Mouse (Mus musculus) spleen, adult 2 months (tissue): ENCODE data around the gene Mobp.

Experiments used
- CTCF ChIP-seq: fragments of 200-500 bp; IDR thresholded peaks from 2 replicates; pipeline ENCODE4 v1.5.1; 2011; ENCODE audit warnings: mild to moderate bottlenecking, inconsistent platforms; ENCODE audit not compliant: insufficient read depth, insufficient read length, insufficient replicate concordance; ENCODE audit errors: extremely low read depth
- POLR2A ChIP-seq: fragments of 200-500 bp; IDR thresholded peaks from 2 replicates; pipeline ENCODE4 v1.6.1; 2011; ENCODE audit warnings: low read depth, low read length, inconsistent platforms

- TF ChIP-seq POLR2A: no peak
- no peak for TF ChIP-seq CTCF
Observed at GRCm38 (mm10) chr9:120178813-120179212, 29.3 kb downstream of the Mobp start.
